Mouse (Mus musculus): ENCODE measurements at regions not wholly inside any gene's neighbourhood (a gene's known extent, or its start where the extent isn't known, plus 50 kb on each side); places are given as distances from the start of the nearest gene placed in this dataset.
A peak's percentile ranks its signal among the peaks of the same experiment; 100 is the strongest.

DNA sequence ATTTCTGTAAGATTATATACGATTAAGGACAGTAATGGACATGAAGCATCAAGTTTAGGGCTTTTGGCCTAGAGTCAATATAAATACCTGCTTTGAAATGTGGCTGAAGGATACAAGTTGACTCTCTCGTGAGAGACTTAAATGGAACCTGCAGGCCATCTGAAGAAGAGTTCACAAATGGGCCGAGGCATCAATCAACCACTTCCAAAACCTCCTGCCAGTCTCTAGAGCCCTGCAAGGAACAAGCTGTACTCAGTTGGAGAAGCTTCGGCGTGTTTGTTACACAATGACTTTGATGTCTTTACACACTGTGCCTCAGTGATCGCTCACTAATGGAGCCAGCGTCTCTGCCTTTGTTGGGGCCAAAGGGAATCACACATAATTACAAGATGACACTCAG, 146.1 kb upstream of the Ccnd2 start:
- no peak for DNase-seq (ENCODE audit: low spot score in 2 of 2)

DNA sequence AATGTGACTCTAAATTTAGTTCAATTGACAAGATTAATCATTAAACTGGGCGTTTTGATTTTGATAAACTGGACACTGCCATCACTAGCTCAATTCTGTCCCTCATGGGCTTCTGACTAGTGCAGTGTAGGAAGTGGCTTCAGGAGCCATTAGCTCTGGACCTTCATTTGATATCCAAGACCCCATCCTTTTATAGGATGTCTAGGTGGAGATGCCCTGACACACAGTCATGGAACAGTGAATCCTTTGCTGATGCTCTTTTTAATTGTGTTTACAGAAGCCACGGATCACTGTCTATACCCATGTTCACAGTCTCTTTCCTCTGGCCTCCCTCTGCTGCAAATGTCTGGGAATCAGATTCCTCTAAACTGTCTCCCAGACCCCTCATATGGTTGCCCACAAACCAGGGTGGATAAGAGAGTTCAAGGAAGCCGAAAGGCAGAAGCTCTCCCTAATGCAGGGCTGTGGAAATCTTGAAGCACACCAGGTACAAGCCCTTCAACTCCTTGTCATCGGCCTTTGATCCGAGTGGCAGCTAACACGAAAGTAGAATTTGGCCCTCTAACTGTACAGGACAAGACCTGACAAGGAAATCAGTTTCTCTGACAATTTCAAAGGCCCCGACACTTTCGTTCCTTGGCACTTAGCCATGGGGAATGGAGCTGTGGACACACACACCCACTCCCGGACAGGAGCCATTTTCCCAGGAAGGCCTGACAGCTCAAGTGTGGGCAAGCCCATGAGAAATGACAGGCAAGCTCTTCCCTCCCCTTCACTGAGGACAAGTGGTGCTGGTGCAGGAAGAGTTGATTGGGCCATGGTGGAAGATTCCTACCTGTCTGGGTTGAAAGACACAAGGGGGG, 135.2 kb upstream of the Parp11 start:
- DNase-seq (ENCODE audit: low spot score in 2 of 2): no peak

DNA sequence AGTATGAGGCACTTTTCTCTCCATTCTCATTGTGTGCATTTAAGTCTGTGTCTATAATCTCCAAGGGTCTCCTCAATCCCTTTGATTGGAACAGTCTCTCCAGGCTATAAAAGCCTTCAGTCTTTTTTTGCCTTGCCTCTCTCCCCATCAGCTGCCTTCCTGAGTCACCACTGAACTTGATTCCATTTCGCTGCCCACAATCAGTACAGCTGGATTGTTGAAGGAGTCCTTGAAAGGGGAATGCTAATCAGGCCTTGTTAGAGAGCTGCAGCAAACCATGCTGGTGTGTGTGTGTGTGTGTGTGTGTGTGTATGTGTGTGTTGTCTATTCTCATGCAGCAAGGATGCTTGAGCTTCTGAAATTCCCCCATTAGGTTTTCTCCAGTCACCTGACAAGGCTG, 129.3 kb upstream of the Parp11 start:
- DNase-seq (ENCODE audit: low spot score in 2 of 2): no peak

DNA sequence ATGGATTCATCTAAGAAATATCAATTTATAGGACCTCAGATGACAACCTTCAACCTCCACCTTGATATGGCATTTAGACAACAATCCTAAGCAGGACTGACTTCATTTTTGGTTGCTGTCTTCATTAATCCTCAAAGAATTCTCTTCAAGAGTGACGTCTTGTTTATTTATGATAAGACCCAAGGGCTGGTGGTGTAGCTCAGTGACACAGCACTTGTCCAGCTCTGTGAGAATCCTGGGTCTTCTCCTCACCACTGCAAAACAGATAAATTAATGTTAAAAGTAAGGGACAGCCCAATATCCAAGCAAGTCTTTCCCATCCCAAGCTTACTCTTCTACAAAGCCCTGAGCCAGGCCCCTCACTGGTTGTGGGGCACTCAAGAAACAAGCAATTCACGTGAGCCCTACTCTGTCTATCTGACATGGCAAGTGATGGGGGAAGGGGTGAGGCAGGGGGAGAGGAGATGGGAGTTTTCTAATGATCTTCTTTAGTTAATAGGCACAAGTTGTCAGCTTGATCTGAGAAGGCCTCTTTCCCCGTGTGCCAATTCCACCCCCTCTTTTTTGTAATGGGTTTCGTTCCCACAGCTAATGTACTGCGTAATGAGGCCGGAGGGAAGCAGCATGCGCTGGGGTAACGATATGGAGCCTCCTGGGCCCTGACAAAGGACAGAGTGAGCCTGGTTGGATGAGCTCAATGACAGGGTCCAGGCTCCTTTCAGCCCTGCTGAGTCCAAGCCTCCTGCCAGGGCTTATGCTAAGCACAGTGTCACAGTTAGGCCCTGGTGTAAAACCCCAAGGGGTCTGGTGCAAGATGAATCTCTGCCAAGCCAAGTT, 127.7 kb upstream of the Parp11 start:
- no peak for DNase-seq (ENCODE audit: low spot score in 2 of 2)

GRCm38 (mm10) chr6:127320600-127320999, 126.0 kb upstream of the Parp11 start:
- no peak for DNase-seq (ENCODE audit: low spot score in 2 of 2)

DNA sequence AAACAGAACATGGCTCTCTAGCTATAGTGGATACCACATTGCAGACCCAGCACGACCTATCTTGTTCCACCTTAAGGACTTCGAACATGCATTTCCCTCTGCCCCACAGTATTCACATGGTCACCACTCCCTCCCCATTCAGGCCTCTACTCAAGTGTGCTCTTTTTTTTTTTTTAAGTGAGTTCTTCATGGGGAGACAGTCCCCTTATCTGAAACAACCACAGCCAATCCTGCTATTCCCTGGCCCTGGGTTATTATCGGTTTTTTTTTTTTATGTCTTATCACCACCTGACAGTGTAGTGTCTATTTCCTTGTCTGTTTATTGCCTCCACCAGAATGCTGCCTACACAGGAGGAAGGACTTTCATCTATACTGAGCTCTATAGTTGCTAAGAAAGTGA, 125.6 kb upstream of the Parp11 start:
- DNase-seq (ENCODE audit: low spot score in 2 of 2): no peak

DNA sequence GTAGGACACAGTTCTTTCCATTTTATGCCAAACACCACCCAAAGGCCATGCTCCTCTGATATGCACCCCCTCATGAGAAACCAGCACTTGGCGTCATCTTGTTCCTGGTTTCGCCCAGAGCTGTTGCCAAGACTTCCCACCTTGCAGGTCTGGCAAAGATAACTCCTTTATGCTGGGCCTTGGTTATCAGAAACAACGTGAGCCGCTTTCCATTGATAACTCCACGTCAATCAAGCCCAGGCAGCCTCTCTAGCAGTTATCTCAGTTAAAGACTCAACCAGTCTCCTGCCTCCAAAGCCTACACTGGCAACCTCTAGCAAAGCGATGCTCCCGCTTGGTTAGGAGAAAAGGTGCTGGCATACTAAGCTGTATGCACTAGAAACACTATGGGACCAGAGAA, 124.2 kb upstream of the Parp11 start:
- no peak for DNase-seq (ENCODE audit: low spot score in 2 of 2)

DNA sequence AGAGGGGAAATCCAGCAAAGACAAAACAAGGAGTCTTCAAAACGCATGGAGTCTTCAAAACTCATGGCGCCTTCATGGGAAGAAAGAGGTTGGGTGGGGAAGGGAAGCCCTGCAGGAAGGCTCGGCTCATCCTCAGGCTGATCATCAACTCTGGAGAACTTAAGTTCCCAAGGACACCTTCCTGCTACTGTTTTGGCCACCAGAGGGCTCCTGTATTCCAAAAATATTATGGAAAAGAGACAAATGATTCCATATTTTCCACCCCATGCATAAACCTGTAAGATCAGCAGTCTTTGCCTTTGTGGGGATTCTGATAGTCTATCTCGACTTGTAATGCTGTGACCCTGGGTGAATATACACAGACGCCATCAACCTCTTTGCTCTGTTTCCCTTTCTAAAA, 121.7 kb upstream of the Parp11 start:
- no peak for DNase-seq (ENCODE audit: low spot score in 2 of 2)

- DNase-seq (ENCODE audit: low spot score in 2 of 2): no peak
These were observed 120.9 kb upstream of the Parp11 start for GRCm38 (mm10) chr6:127325596-127326332.

GRCm38 (mm10) chr6:127326333-127326729, 120.3 kb upstream of the Parp11 start:
- no peak for DNase-seq (ENCODE audit: low spot score in 2 of 2)

- DNase-seq (ENCODE audit: low spot score in 2 of 2): no peak
These were observed 117.2 kb upstream of the Parp11 start for GRCm38 (mm10) chr6:127329191-127330014.

- DNase-seq (ENCODE audit: low spot score in 2 of 2): peak; percentile 86 to 88
These were observed 116.5 kb upstream of the Parp11 start for GRCm38 (mm10) chr6:127330015-127330705.

DNA sequence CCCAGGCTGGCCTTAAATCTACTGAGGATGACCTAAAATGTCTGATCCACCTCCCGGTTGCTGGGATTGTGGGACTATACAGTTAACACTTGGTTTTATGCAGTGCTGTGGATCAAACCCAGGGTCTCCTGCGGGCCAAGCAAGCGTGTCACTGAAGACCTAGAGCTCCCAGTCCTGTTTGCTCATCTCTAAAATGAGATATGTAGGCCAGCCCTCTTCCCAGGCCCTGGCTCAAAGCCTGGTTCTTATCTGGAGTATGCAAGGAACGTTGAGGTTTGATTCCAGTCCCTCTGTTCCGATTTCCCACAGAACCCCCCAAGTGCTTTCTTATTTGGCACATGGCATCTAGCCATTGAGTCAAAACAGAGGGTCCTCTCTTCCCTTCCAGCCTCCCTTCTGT, 115.5 kb upstream of the Parp11 start:
- DNase-seq (ENCODE audit: low spot score in 2 of 2): no peak

DNA sequence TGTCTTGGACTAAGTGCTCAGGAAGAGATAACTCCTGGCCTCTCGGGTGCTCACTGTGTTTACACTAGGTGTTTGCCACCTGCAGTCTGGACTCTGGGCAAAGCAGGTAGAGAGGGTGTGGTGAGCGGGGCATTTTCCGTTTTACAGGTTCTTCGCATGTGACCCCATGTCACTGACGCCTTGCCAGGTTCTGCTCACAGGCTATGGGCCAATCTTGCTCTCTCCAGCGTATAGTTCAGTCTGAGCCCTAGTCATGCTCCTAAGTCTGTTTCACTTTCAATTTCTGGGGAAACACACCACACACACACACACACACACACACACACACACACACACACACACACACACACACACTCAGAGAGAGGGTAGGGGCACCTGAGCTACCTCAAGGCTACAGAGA, 112.4 kb upstream of the Parp11 start:
- DNase-seq (ENCODE audit: low spot score in 2 of 2): no peak

DNA sequence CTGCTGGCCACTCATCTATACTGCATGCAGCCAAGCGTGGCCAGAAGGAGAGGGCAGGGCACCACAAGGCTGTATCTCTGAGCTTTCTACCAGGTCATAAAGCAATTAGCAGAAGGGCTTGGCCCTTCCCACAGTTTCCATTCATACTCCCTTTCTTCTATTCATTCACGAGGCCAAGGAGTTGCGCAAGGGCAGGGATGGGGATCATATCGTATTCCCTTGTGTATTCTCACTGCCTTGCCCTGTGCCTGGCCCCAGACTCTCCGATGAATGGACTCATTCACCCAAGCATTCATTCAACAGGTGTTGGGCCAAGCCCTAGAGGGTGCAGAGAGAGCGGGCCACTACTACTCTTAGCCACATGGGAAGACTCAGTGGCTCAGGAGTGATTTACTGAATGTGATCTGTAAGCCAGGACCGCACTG, 111.2 kb upstream of the Parp11 start:
- DNase-seq (ENCODE audit: low spot score in 2 of 2): no peak

DNA sequence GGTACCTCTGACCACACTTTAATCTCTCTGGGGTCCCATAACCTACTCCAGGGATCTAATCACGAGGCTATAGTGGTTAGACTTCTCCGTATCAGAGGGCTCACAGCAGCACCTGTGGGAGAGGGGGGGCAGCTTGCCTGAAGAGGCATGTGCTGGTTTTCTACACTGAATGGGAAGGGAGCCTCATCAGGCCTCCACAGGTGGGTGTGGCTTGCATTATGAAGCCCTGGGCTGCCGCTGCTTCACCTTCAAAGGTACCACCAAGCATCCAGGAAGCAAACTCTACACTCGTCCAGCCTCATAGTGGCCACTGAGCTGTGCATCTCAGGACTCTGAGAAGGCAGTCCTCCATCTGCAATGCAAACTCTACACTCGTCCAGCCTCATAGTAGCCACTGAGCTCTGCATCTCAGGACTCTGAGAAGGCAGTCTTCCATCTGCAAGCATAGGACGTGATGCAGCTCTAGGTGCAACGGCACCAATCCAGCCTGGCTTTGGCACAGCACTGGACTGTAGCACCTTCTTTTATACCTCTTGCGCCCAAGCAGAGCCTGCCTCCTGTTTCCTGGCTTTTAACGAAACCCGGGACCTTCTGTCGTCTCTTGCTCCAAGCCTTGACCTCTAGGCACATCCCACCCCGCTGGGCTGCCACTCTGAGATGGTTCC, 110.5 kb upstream of the Parp11 start:
- no peak for DNase-seq (ENCODE audit: low spot score in 2 of 2)

DNA sequence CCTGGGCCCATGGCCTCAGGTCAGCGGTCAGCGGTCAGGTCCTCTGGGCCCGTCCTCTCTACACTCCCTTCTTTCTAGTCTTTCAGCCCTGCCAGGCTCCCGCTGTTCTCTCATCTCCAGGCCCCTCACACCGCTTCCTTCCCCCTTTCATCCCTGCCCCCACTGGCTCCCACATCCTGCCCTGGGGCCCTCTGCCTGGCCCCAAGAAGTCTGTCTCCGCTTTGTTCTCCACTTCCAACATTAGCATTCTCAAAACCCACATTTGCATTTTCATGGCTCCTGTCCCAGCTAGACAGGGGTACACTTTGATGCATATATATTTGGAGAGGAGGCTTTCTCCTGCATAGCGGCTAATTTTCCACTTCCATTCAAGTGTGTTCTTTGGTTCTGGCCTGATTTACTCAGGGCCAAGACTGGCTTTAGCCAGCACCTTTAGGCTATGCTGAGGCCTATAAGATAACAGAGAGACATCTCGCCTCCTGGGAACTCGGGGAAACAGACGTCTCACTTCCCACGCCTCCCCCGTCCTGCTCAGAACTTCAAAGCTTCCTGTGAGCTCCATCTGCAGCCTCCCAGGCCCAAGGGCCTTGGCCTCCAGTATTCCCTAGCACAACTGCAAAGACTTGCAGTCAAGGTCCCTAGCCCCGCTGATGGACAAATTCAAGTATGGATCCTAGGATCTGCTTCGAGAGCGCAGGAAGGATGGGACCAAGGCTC, 109.8 kb upstream of the Parp11 start:
- DNase-seq (ENCODE audit: low spot score in 2 of 2): no peak

DNA sequence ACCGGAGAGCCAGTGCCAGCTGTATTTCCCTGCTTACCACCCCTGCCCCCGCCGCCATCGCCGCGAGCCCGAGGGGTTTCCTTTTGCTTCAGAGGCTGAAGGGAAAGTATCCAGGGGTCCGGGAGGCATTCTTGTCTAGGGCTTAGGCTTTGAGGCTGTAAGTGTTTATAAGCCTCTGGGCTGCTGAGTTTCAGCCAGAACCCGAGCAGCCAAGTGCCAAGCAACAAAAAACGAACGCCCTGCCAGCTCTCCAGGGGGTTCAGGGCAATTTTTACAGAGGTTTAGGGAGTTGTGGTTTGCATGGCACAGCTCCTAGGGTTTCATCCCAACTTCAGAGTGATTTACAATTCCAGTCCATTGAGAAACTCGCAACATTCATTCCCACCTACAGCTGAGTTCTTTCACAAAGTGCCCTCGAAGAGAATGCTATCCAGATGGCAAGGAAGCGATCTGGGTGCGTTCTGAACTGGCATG, 109.2 kb upstream of the Parp11 start:
- no peak for DNase-seq (ENCODE audit: low spot score in 2 of 2)

DNA sequence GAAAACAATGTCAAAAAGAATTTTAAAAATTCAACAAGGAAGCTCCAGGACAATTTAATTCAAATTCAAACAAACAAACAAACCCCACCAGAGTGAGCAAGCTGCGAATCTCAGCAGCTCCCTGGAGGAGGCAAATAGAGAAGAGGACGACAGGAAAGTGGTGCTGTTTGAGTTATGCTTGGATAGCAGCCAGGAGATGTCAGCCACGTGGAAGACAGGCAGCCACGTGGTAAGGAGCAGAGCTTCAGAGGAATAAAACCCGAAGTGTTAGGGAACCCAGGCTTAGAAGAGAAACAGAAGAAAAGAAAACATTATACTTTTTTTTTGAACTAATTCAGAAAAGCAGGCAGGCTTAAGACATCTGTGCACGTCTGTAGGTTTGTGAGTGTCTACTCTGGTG, 108.2 kb upstream of the Parp11 start:
- DNase-seq (ENCODE audit: low spot score in 2 of 2): no peak

Data from urinary bladder, postnatal 4 days (tissue).